Mouse (Mus musculus) brain, embryonic 14.5 days (tissue): ENCODE measurements at regions not wholly inside any gene's neighbourhood (a gene's known extent, or its start where the extent isn't known, plus 50 kb on each side); places are given as distances from the start of the nearest gene placed in this dataset.

Experiments used
- CTCF ChIP-seq: fragments of 200-500 bp; IDR thresholded peaks from 2 replicates; pipeline ENCODE4 v1.5.1; 2012; ENCODE audit warnings: inconsistent platforms, mild to moderate bottlenecking, moderate library complexity, borderline replicate concordance; ENCODE audit not compliant: insufficient read depth, insufficient read length; ENCODE audit errors: extremely low read depth
- POLR2A ChIP-seq: fragments of 200-500 bp; IDR thresholded peaks from 2 replicates; pipeline ENCODE4 v1.6.1; 2012; ENCODE audit warnings: mild to moderate bottlenecking, inconsistent platforms, borderline replicate concordance; ENCODE audit not compliant: poor library complexity, insufficient read depth, insufficient read length, severe bottlenecking; ENCODE audit errors: extremely low read depth

- TF ChIP-seq CTCF, result no peak
- TF ChIP-seq POLR2A, result no peak
Observed at GRCm38 (mm10) chr4:93830701-93831100, 495.4 kb upstream of the Tusc1 start.
